Mouse (Mus musculus): ENCODE measurements around the gene Wdsub1.

DNA sequence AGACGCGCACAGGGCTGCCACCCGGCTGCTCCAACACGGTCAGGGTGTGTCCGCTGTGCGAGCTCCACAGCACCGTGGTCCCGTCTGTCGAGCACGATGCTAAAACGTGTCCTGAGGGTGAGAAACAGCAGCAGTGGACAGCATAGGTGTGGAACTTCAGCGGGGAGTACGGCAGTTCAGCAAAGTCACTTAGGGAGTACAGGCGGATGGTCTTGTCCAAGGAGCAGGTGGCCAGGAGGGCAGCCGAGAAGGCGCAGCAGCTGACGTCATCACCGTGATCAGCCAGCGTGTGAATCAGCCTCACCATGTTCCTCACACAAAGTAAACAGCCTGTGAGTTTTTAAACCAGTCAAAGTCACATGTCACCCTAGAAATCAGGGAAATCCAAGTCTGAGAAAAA lies 4.2 kb downstream of the Wdsub1 start:
- TF ChIP-seq CTCF (IDR thresholded peaks at IDR 0.05; ENCODE audit: low read depth) (no peak), EP300 (IDR thresholded peaks at IDR 0.05; ENCODE audit: low read depth) (no peak)

Data from heart, postnatal 0 days (tissue).